Mouse (Mus musculus): ENCODE results near the gene Mcf2l. TPM values are rescaled to one million over a fixed set of nuclear protein-coding genes. Genes with fewer than 3 reads are reported as not detected.

Gene Mcf2l
- polyA plus RNA-seq, 1 experiment = not detected

- TF ChIP-seq GATA1 (IDR thresholded peaks at IDR 0.05; ENCODE audit: low read length) = no peak
Measured at GRCm38 (mm10) chr8:12947604-12948573, 74.3 kb downstream of the Mcf2l start.

- TF ChIP-seq GATA1 (IDR thresholded peaks at IDR 0.05; ENCODE audit: low read length) = no peak
Measured at GRCm38 (mm10) chr8:12948574-12948961, 75.0 kb downstream of the Mcf2l start.

GRCm38 (mm10) chr8:12951051-12951630 lies 77.5 kb downstream of the Mcf2l start:
- no peak for TF ChIP-seq GATA1 (IDR thresholded peaks at IDR 0.05; ENCODE audit: low read length)

- no peak for TF ChIP-seq GATA1 (IDR thresholded peaks at IDR 0.05; ENCODE audit: low read length)
Measured at GRCm38 (mm10) chr8:12952699-12953098, 79.1 kb downstream of the Mcf2l start.

GRCm38 (mm10) chr8:12955362-12955879 lies 81.8 kb downstream of the Mcf2l start:
- TF ChIP-seq GATA1 (IDR thresholded peaks at IDR 0.05; ENCODE audit: low read length) = no peak

- no peak for TF ChIP-seq GATA1 (IDR thresholded peaks at IDR 0.05; ENCODE audit: low read length)
Measured at GRCm38 (mm10) chr8:12955880-12956279, 82.3 kb downstream of the Mcf2l start.

- TF ChIP-seq GATA1 (IDR thresholded peaks at IDR 0.05; ENCODE audit: low read length) = no peak
Measured at GRCm38 (mm10) chr8:12956941-12957340, 83.3 kb downstream of the Mcf2l start.

GRCm38 (mm10) chr8:12957419-12957818 lies 83.8 kb downstream of the Mcf2l start:
- TF ChIP-seq GATA1 (IDR thresholded peaks at IDR 0.05; ENCODE audit: low read length) = no peak

- TF ChIP-seq GATA1 (IDR thresholded peaks at IDR 0.05; ENCODE audit: low read length) = no peak
Measured at GRCm38 (mm10) chr8:12960609-12961008, 87.0 kb downstream of the Mcf2l start.

GRCm38 (mm10) chr8:12961211-12961610 lies 87.6 kb downstream of the Mcf2l start:
- no peak for TF ChIP-seq GATA1 (IDR thresholded peaks at IDR 0.05; ENCODE audit: low read length)

GRCm38 (mm10) chr8:12961821-12962534 lies 88.4 kb downstream of the Mcf2l start:
- no peak for TF ChIP-seq GATA1 (IDR thresholded peaks at IDR 0.05; ENCODE audit: low read length)

- TF ChIP-seq GATA1 (IDR thresholded peaks at IDR 0.05; ENCODE audit: low read length) = no peak
Measured at GRCm38 (mm10) chr8:12962541-12963380, 89.2 kb downstream of the Mcf2l start.

- no peak for TF ChIP-seq GATA1 (IDR thresholded peaks at IDR 0.05; ENCODE audit: low read length)
Measured at GRCm38 (mm10) chr8:12976290-12976689, 102.7 kb downstream of the Mcf2l start.

GRCm38 (mm10) chr8:12976723-12977122 lies 103.1 kb downstream of the Mcf2l start:
- no peak for TF ChIP-seq GATA1 (IDR thresholded peaks at IDR 0.05; ENCODE audit: low read length)

GRCm38 (mm10) chr8:12977325-12977724 lies 103.7 kb downstream of the Mcf2l start:
- no peak for TF ChIP-seq GATA1 (IDR thresholded peaks at IDR 0.05; ENCODE audit: low read length)

Measured in G1E-ER4 (cell line).